Mouse (Mus musculus) adrenal gland, postnatal 36 days (tissue): ENCODE results near the gene Rrp15. TPM values are rescaled to one million over a fixed set of nuclear protein-coding genes. Genes with fewer than 3 reads are reported as not detected.

ENCODE experiments used
- DNase-seq, 2 experiments: peaks; one replicate each; pipeline ENCODE4 v3.0.0; 2021; ENCODE audit warnings: mixed read lengths in 1 of 2
- total RNA-seq, 2 experiments: library from RNA; stranded (reverse); gene quantifications; 2 replicates each; pipeline ENCODE4 v1.2.3; 2021

Gene Rrp15
- total RNA-seq, 2 experiments from 2014 or later, result 24.0 to 28.2 TPM

- DNase-seq, result no peak
Measured at GRCm38 (mm10) chr1:186714215-186714614, 34.9 kb downstream of the Rrp15 start.

GRCm38 (mm10) chr1:186712802-186713471 lies 36.2 kb downstream of the Rrp15 start:
- peak in 1 of 2 experiments; percentile 39 for DNase-seq

- DNase-seq, result peak in 1 of 2 experiments; percentile 29
Measured at GRCm38 (mm10) chr1:186705915-186706248, 43.3 kb downstream of the Rrp15 start, which contains the start of gene Tgfb2. Tgfb2 (minus strand) TSS chr1:186705989.

GRCm38 (mm10) chr1:186705203-186705914 lies 43.8 kb downstream of the Rrp15 start:
- peak; percentile 65 to 72 for DNase-seq

- peak; percentile 16 to 35 for DNase-seq
Measured at GRCm38 (mm10) chr1:186703980-186704701, 45.0 kb downstream of the Rrp15 start.

- DNase-seq, result no peak
Measured at GRCm38 (mm10) chr1:186703256-186703979, 45.7 kb downstream of the Rrp15 start.

GRCm38 (mm10) chr1:186702391-186703255 lies 46.5 kb downstream of the Rrp15 start:
- no peak for DNase-seq

- DNase-seq, result no peak
Measured at GRCm38 (mm10) chr1:186701206-186701905, 47.8 kb downstream of the Rrp15 start.

- no peak for DNase-seq
Measured at GRCm38 (mm10) chr1:186700496-186700895, 48.7 kb downstream of the Rrp15 start.

- peak in 1 of 2 experiments; percentile 30 for DNase-seq
Measured at GRCm38 (mm10) chr1:186698583-186699338, 50.4 kb downstream of the Rrp15 start.

- DNase-seq, result no peak
Measured at GRCm38 (mm10) chr1:186696231-186696630, 52.9 kb downstream of the Rrp15 start.

- no peak for DNase-seq
Measured at GRCm38 (mm10) chr1:186695361-186695760, 53.8 kb downstream of the Rrp15 start.

GRCm38 (mm10) chr1:186692370-186692769 lies 56.8 kb downstream of the Rrp15 start:
- DNase-seq, result no peak

- no peak for DNase-seq
Measured at GRCm38 (mm10) chr1:186691708-186692107, 57.5 kb downstream of the Rrp15 start.

GRCm38 (mm10) chr1:186684041-186684440 lies 65.1 kb downstream of the Rrp15 start:
- DNase-seq, result no peak

GRCm38 (mm10) chr1:186682606-186683005 lies 66.6 kb downstream of the Rrp15 start:
- DNase-seq, result no peak

- DNase-seq, result no peak
Measured at GRCm38 (mm10) chr1:186677614-186678013, 71.5 kb downstream of the Rrp15 start.

GRCm38 (mm10) chr1:186676199-186676598 lies 73.0 kb downstream of the Rrp15 start:
- DNase-seq, result no peak

- DNase-seq, result no peak
Measured at GRCm38 (mm10) chr1:186675263-186675662, 73.9 kb downstream of the Rrp15 start.

GRCm38 (mm10) chr1:186674621-186675020 lies 74.5 kb downstream of the Rrp15 start:
- DNase-seq, result no peak
